Mouse (Mus musculus) gonadal fat pad, adult 2 months (tissue): Measurements from ENCODE around the gene Rpp14. TPM values are rescaled to one million over a fixed set of nuclear protein-coding genes. Genes with fewer than 3 reads are reported as not detected.
A peak's percentile ranks its signal among the peaks of the same experiment; 100 is the strongest.

ENCODE experiments used
- DNase-seq: peaks from one replicate; pipeline ENCODE4 v3.0.0-alpha.2; 2012; ENCODE audit warnings: low read depth
- polyA plus RNA-seq: library from polyadenylated mRNA; depleted of rRNA; stranded (reverse); fragments of >200 nt; gene quantifications from 2 replicates; pipeline ENCODE4 v1.2.3, GENCODE M21; 2012

The Rpp14 gene
- polyA plus RNA-seq, 1 experiment: 9.3 TPM

DNA sequence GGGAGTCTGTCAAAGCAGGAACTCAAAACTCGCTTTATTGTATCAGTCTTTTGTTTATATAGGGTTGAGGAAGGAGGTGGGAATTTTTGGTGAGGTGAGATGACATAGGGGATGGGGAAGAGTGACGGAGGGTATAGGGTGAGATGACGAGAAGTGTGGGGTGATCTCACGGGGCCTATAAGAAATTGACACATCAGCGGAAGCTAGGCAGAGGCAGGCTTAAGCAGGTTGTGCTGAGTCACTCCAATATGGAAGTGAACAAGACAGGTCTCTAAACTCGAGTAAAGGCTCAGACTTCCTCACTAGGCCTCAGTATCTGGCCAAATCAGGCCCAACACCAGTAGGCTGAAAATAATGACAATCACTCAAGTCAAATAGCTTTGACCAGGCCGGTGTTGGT, 20.2 kb upstream of the Rpp14 start:
- DNase-seq: no peak

DNA sequence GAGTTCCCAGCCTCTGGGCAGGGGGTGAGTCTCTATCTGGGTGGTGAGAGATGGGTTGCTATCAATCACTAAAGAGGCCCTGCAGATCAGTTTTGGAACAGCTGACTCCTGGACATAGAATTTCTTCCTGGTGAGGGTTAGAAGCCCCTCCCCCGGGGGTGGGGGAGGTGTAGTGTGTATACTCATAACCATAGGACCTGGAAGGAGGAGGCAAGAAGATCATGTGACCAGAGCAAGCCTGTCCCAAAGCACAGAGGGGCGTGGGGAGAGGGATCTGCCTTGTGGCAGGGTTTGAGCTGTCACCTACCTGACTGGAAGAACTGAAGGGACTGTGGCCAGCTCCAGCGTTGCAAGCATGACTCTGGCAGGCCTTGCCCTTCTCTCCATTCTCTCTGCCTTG, 18.1 kb upstream of the Rpp14 start:
- no peak for DNase-seq

- DNase-seq: no peak
Observed at GRCm38 (mm10) chr14:8062537-8063301, 17.4 kb upstream of the Rpp14 start.

DNA sequence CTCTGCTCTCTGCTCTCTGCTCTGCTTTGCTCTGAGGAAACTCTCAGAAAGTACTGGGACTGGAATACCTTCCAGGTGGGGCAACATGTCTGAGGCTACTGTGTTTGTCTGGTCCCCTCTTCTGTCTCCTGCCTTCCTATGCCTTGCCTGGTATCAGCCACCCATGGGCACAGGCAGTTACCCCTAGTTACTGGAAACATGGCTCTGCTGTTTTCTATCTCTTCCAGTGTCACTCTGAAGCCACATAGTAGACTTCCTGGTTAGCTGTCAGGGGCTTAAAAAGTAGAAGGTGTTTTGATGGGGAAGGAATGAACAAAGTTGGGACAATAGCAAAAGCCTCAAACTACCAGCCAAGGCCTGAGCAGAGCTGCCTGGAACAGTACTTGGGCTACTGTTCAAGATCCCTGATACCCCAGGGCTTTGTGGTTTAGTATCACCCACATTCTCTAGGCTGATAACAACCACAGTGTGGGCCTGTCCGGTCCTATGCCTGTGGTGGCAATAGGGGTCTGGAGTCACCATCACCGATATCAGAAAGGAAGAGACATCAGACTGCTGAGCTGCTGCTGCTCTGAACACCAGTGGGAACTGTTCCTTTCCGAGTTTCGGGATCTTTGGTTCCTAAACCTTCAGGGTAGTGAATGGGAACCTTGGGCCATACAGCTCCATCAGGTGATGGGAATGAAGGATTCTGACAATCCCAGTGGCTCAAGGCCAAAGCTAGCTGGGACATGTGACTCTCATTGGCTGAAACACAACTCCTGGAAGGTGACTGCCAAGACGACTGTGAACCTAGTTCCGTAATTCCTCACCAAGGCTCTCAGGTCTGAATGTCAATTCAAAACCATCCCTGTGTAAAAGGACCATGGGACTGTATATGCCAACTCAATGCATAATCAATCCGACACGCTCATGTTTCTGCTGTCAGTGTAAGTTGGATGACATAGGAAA, 16.1 kb upstream of the Rpp14 start:
- no peak for DNase-seq

GRCm38 (mm10) chr14:8080718-8081117, 551 bp downstream of the Rpp14 start:
- no peak for DNase-seq

DNA sequence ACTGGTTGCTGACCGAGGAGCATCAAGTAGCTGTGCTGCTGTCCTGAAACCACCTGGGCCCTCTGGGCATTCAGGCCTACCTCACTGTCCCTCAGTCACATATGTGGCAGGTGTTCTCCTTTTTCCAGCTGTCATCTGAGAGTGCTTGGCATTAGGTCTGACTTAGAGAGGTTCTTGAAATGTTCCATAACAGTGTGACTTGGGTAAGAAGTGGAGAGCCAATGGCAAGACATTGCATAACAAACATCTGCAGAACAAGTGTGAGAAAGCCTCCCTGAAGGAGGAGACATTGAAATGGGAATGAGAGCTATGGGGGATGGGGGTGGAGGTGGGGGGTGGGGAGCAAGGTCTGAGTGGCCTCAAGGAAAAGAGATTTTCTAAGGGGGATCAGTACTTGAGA, 2.8 kb downstream of the Rpp14 start:
- DNase-seq: no peak

GRCm38 (mm10) chr14:8089016-8089415, 8.8 kb downstream of the Rpp14 start:
- no peak for DNase-seq

- no peak for DNase-seq
Observed at GRCm38 (mm10) chr14:8092573-8092972, 12.4 kb downstream of the Rpp14 start.

DNA sequence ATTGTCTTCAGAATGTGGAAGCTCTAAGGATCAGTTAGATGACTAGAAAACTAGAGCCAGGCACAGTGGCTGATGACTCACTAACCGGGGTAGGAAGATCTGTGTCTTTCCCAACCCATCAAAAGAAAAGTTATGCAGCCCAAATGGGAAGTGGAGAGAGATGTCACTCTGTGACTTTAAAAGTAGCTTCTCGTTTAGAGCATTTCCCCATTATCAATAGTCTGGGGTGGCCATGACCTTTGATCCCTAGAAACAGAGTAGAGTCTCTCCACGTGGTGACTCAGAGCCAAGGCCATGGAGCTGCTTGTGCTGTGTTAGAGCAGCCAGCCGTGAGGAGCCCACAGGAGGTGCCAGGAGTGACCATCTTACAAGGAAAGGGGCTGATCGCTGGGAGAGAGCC, 13.3 kb downstream of the Rpp14 start:
- DNase-seq: no peak

- no peak for DNase-seq
Observed at GRCm38 (mm10) chr14:8094931-8095561, 14.9 kb downstream of the Rpp14 start.

DNA sequence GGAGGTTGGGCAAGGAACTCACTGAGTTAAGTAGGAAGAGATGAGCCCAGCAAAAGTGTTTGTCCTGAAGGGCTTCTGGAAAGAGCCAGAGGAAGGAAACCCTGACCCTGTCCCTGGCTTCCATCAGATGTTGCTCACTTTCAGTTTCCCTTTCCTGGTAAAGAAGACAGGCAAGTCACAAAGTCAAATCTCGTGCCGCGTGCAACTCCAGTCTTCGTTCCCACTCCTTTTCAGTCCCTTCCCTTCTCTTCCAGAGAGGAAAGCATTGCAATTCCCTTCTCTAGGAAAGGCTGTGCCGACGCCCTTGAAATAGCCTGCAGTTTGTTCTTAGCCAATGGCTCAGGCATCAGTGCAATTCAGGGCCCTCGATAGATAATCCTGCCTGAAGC, 15.4 kb downstream of the Rpp14 start:
- no peak for DNase-seq

DNA sequence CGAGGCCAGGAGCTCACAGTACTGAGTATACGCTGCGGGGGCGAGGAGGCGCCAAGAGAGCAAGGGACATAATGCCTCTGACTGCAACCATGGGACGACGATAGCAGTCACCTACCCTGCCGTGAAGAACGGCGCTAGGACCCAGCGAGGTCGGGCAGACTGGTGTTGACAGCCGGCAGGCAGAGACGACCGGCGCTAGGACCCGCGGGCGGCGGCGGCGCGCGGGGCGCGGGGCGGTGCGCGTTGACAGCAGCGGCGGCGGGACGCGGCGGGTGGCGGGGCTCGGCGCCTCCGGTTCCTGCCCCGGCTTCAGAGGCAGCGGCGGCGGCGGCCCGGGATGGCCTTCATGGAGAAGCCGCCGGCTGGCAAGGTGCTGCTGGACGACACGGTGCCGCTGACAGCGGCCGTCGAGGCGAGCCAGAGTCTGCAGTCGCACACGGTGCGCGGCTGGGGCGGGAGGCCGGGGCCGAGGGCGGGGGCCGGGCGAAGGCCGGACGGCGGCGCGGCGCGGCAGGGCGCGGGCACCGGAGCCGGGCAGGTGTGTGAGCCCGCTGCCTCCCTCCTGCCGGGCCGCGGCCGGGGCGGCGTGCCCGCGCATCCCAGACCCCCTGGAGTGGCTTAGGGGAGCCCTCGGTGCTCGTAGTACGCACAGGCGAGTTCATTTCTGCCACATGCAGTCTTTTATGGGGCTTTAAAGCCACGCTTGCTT, 18.0 kb downstream of the Rpp14 start, which contains the start of gene Pxk:
Gene Pxk (plus strand): TSS at position 234 of the 709 bp plus-strand sequence.
- DNase-seq: peak; percentile 45

DNA sequence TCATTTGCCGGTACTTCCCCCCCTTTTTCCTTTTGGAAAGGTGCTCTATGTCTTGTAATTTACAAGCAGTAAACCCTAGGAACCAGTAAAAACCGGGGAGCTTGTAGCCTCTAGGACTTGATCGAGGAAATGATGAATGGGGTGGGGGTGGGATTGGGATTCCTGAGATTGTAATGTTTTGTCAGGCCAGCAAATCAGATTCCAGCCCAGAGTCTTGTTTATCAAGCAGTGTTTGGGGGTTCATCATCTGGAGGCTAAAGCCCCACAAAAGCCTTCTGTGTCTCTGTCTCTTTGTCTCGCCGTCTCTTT, 18.5 kb downstream of the Rpp14 start:
- no peak for DNase-seq

DNA sequence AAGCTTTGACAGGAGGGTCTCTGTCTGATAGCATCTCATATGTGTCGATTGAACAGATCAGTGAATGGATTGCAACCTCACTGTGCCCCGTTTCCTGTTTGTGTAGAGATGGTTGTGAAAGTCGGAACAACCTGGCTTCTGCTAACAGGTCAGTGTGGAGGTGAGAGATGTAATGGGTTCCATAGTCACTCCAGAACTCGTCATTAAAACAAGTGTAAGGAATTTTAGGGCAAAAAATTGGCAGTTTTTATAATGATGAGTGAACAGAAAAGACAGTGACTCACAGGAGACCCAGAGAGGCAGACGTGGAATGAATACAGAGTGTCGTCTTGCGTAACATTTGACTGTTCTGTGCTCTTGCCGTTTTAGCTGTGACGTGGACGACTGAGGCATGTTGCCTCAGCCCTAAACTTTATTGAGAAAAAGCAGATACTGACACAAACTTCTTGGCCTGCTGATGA, 19.4 kb downstream of the Rpp14 start:
- DNase-seq: no peak

DNA sequence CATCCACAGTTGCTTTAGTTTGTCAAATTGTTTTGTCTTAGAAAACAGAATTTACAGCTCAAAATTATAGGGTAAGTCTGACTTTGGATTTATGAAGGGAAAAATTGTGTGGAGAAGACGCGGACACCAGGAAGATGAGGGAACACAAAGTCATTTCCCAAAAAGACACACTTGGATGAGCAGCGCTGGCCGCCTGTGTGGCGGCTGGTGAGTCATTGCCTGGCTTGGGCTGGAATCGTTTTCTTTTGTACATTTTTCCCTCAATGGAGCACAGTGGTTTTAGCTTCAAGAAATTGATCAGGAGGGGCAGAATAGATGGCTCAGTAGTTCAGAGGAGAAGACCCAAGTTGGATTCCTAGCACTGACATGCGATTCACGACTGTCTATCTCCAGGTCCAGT, 21.7 kb downstream of the Rpp14 start:
- no peak for DNase-seq

DNA sequence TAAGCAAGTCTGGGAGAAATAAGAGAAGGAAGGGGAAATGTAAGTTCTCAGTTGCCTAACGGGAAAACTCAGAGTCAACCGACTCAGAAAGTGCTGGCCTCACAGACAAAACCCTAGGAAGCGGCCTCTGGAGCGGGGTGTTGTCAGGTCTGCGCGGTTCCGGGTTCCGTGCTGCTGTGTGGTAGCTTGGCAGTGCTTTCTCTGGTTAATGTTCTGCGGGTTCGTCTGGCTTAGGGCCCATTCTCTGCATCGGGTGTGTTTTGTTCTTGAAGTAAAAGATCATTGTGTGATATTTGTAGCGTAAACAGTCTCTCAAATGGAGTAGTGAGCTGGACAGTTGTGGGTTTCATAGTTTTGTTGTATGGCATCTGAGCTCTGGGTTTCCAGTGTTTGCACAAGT, 22.5 kb downstream of the Rpp14 start:
- DNase-seq: no peak

DNA sequence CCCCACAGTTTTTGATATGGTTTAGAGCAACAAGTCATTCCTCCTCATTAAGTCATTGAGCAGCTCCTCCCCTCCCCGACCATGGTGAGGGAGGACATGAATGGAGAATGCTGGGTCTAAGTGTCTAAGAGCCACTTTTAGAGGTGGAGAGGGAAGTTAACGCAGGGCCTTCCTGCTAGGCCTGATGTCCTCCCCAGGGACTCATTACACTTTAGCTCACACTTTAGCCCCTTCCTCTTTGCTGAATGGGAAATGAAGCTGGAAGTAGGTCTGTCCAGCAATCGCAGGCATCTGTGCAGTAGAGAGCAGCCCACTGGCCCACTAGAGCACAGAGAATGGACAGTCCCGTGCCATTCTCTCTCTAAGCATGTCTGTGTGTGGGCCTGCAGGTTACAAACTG, 27.9 kb downstream of the Rpp14 start:
- DNase-seq: no peak

- no peak for DNase-seq
Observed at GRCm38 (mm10) chr14:8108976-8109375, 28.8 kb downstream of the Rpp14 start.

DNA sequence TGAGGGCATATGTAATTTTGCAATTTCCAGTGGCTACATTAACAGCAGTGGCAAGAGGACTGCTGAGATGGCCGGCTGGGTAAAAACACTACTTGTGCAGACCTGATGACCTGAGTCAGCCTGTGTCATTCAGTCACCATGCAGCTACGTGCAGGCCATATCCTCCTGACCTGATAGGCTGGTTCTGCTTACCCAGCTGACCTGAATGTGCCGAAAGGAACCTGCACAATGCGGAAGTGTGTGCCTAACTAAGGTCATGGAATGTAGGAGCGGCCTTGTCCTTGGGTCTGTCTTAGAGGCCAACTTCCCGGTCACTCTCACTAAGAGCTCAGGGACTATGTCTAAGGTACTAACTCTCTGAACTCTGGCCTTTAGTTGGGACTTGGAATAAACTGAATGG, 31.4 kb downstream of the Rpp14 start:
- no peak for DNase-seq

DNA sequence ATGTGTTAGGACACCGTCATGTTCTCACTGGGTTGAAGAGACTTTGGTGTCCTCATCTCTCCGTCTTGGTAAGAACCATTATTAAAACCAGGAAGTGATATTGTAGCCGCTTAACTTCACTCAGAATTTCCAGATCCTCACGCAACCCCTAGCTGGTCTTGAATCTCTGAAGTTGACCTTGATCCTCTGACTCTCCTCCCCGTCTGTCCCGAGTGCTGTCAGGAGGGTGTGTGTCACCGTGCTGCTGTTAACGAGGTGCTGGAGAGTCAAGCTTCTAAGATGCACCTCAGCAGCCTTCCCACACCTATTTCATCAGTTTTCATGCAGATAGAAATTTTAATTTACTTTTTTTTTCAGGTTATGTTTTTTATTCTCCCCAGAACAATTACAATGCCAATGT, 31.9 kb downstream of the Rpp14 start:
- DNase-seq: no peak

DNA sequence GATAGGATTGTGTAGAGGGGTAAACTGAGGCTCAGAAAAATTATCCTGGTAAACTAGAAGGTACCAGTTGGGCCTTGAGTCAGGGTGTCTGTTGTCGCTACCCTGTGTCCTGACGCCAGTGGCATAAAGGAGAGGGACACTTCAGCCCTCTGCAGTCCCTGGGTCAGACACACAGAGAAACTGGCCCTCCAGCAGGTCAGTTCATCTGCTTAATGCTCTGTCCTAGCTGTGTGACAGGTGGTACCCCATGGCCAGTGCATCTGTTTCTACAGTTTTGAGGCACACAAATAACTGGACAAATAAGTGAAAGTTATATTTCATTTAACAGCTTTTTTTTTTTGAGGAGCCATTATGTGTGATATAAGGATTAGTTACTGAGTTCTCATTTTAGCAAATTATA, 33.4 kb downstream of the Rpp14 start:
- no peak for DNase-seq

GRCm38 (mm10) chr14:8114306-8114705, 34.1 kb downstream of the Rpp14 start:
- DNase-seq: no peak
